Mouse (Mus musculus) granulocyte monocyte progenitor cell, adult 5-6 weeks (primary cell): ENCODE results near the gene Oxld1. TPM values are rescaled to one million over a fixed set of nuclear protein-coding genes. Genes with fewer than 3 reads are reported as not detected.
A peak's percentile ranks its signal among the peaks of the same experiment; 100 is the strongest.

Experiments used
- ATAC-seq: replicated peaks from 2 replicates; pipeline ENCODE4 v1.8.0; 2016; ENCODE audit warnings: mild to moderate bottlenecking, moderate TSS enrichment, inconsistent platforms; ENCODE audit not compliant: poor library complexity, severe bottlenecking
- total RNA-seq, 2 experiments: library from RNA; stranded (forward) in 1 of 2; stranded (reverse) in 1 of 2; fragments of 200-712, 200-1000 nt in 1 of 2; fragments of >200 nt in 1 of 2; fragmentation: Nextera tagmentation in 1 of 2; gene quantifications; 2 replicates each; pipeline ENCODE4 v1.2.3; 2014 to 2017

Gene Oxld1
- 7.9 and 8.6 TPM in 2 replicates for total RNA-seq (2014; fragmentation: Nextera tagmentation)
- total RNA-seq (2017) = 12.8 and 19.5 TPM in 2 replicates

DNA sequence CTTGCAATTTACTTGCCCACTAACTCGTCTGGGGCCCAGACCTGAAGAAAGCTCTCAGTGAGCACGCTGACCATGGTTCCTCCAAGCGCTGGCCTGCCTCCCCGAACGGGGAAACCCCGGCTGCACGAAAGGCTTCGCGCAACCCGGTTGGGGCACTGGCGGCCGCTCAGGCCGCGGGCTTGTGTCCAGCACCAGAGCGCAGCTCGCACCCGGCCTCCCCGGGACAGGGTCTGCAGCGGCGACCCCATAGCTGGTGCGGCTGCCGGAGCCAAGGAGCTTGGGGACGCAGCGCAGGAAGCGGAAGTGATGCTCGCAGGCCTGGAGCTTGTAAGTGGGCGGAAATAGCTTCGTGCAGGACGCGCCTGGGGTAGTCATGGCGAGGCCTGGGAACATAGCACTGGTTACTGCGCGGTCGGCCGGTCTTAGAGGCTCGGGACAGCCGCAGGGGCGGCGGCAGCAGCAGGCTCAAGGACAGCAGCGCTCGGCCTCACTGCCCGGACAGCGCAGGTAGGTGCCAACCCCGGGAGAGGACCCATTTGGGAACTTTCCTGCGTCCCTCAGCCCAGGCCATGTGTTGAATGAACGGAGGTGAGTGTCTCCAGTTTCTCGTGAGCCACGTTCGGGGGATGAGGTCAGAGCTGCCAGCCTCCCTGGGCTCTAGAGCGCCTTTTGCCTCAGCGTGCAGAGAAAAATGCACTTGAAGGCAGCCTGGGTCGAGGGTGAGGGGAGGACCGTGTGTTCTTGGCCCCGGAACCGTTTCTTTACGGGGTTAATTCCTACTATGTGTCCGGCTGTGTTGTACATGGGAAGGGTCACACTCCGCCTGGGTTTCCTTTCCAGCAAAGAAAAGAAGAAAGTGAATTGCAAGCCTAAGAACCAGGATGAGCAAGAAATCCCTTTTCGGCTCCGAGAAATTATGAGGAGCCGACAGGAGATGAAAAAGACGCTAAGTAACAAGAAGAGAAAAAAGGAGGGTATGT lies at the start of gene Oxld1, which contains the start of gene Ccdc137:
Gene Oxld1, minus strand, starts transcription at position 297 of the 980 bp plus-strand sequence.
Gene Ccdc137, plus strand, starts transcription at position 344 of the 980 bp plus-strand sequence.
- peak; percentile 89 for ATAC-seq

DNA sequence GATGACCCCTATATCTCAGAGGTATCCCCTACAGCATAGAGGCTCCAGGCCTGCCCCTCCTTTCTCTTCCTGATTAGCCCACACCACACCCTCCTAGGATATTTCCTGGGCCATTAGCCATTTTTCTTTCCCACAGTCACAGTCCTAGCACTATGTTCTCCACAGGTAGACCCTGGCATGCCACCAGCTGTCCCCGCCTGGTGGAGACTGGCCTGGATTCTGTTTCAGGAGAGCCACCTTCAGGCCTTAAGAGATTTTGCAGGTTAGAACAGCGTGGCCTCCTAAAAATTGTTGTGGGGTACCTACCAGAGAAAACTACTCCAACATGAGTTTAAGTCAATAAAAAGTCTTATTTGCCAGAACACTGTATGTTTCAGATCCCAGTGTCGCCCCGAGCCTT lies 49.0 kb upstream of the Oxld1 start:
- peak; percentile 47 for ATAC-seq

GRCm38 (mm10) chr11:120505661-120506060 lies 47.8 kb upstream of the Oxld1 start:
- no peak for ATAC-seq

GRCm38 (mm10) chr11:120501701-120502100 lies 43.8 kb upstream of the Oxld1 start:
- ATAC-seq = no peak

DNA sequence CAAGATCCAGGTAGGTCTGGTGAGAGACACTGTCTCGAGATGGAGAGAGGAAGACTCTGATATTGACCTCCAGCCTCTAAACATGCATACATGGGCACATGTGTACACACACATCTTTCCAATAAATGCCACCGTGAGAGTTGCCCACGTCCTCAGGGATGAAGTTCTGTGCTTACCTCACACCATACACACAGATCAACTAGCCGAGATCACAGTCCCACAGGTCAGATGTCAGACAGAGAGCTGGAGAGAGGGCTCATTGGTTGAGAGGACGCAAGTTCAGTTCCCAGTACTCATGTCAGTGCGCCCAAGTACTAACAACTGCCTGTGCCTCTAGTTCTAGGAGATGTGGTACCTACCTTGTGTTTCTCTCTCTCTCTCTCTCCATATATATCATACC lies 43.1 kb upstream of the Oxld1 start:
- ATAC-seq = no peak

DNA sequence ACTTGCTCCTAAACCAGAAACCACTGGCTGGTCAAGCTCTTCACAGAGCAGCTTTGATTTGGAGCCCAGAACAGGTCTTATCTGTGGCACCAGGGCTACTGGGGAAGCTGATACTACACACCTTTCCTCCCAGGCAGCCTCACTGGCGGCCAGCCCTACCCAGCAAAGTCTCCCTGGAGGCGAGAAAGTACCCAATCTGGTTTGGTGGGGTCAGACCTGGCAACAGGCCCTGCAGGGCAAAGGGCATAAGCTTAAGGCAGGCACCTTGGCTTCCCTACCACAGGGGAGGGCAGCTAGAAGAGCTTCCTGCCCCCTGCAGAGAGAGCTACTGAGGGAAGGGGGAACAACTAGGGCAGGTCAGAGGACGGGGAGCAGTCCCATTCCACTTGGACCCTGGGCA lies 42.5 kb upstream of the Oxld1 start:
- ATAC-seq = no peak

DNA sequence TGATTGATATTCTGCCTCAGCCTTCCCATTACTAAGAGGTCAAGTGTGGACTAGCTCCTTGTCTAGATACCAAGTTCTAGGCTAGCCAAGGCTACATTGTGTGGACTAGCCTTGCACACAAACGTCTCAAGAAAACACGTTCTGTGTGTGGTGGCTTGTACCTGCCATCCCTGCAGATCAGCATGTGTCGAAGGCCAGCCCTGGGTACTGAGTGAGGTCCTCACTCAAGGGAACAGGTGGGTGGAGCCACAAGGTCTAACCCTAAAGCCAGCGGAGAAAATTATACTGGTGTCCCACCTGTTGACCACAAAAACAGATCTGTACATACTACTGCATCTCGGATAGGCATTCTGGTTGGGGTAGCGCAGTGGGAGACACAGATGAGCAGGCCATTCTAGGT lies 42.0 kb upstream of the Oxld1 start:
- no peak for ATAC-seq

DNA sequence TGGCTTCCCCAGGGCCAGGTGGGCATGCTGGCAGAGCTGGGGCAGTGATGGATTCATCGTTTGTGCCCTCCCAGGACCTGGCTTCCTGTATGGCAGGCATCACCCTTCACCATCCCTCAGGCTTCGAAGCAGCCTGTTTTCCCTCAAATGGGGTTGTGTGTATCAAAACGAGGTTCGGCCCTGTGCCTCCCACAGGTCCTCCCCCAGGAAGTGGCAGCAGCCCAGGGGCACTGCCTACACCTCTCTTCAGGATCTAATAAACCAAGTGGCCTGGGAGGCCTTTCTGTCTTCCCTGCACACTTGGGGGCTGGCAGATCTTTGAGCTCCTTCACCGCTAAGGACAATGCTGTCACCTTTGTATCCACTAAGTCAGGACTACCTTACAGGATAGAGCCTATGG lies 41.0 kb upstream of the Oxld1 start:
- no peak for ATAC-seq

DNA sequence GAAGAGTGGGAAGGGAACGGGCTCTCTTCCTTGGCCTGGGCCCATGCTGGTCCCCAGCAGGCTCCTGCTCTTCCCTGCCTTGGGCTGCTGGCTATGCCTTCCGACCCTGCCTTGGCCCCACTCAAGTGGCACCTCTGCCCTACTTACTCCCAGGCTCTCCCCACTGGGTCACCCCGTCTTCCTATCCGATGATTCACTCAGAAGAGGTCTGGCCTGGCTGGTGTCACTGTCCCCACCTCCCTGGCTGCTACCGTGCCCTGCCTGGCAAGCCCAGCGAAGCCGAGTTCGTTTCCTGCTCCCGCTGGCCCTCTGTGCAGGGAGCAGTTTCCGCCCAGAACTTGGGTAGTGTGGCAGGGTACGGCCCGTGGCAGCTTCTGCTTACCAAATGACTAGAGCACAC lies 40.4 kb upstream of the Oxld1 start:
- no peak for ATAC-seq

DNA sequence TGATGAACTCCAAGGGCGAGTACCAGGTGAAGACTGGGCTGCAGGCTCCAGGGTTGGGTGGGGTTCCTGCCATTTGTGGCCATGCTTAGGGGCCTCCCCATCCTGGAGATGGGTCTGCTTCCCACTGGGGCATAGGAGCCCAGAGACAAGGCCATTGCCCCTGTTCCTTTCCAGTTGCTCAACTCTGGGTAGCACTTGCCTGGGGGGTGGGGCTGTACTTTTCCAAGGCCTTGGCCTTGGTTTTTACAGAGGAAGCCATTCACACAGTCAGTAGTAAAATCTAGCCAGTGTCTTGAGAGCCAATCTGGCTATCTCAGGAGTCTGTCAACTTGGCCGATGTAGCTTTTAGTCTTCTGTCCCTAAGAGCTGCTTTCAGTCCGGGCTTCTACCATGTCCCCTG lies 39.6 kb upstream of the Oxld1 start:
- no peak for ATAC-seq

DNA sequence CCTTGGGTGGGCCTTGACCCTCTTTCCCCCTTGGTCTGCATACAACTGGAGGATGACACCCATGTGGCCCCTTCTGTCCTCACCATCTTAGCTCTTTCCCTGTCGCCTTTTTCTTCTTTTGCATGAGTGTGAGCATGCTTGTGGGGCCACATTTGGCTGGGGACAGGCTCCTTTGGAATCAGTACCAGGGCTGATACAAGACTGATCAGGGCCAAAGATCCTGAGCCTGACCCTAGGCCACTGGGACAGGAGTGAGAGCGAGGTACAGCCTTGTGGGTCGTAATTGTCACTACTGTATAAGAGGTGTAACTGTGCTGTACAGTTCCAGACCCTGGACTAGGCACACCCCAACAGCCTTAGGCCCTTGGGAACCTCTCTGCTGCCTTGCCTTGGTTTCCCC lies 36.0 kb upstream of the Oxld1 start:
- ATAC-seq = no peak

DNA sequence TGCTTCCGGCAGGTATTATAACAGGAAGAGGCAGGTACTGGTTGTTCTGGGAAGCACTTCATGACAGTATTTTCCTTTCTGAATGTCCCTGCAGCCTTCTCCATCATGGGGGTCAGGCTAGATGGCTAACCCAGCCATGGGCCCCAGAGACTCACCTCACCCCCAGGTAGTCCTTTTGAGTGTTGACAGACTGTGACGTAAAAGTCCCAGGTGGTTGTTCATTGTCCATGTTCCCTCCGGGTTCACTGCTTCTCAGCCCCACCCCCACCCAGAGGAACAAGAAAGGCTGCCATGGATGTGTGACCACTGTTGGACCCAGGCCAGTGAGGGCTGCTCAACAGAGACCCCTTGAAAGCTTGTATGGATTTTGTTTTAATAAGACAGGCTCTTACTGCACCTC lies 35.5 kb upstream of the Oxld1 start:
- no peak for ATAC-seq

- no peak for ATAC-seq
Observed at GRCm38 (mm10) chr11:120492878-120493203, 35.0 kb upstream of the Oxld1 start.

GRCm38 (mm10) chr11:120492024-120492877 lies 34.4 kb upstream of the Oxld1 start:
- ATAC-seq = peak; percentile 58

- peak; percentile 71 for ATAC-seq
Observed at GRCm38 (mm10) chr11:120491317-120492023, 33.6 kb upstream of the Oxld1 start, which contains the start of gene Slc25a10. Gene Slc25a10, plus strand, starts transcription at chr11:120491840.

DNA sequence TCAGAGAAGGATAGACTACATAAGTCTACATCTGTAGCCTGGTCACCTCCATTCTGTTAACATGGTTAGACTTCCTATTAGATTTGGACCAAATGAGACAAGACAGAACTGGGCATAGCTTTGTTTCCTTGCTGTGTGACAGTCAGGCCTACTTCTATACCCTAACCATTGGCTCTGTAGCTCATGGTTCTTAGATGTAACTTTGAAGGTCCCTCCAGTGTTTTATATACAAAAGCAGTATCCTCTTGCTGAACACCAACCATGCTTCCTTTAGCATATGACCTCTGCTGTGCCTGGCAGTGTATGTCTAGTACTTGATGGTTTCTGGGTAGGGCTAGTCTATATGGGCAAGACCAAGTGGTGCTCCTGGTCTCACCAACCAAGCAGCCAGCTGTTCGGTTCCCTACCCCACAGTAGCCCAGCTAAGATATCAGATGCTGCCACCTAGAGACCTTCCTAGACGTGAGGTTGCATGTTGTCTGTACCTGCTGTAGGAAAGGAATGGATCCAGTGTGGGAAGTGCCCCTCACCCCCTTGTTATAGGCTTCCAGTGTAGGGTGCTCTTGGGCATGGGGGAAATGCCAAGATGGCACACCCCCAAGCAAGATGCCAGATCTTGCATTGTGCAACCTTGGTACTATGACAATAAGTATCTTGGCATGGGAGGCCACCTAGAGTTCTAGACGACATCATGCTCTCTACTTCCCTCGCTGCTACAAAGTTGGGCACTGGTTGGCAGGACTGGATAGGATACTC lies 32.6 kb upstream of the Oxld1 start:
- ATAC-seq = no peak

GRCm38 (mm10) chr11:120489054-120489761 lies 31.3 kb upstream of the Oxld1 start:
- ATAC-seq = peak; percentile 39

GRCm38 (mm10) chr11:120488516-120488915 lies 30.6 kb upstream of the Oxld1 start:
- ATAC-seq = no peak

- no peak for ATAC-seq
Observed at GRCm38 (mm10) chr11:120485251-120485650, 27.4 kb upstream of the Oxld1 start.
